Mouse (Mus musculus): Measurements from ENCODE around the gene Olfr31.

Olfr31 gene

DNA sequence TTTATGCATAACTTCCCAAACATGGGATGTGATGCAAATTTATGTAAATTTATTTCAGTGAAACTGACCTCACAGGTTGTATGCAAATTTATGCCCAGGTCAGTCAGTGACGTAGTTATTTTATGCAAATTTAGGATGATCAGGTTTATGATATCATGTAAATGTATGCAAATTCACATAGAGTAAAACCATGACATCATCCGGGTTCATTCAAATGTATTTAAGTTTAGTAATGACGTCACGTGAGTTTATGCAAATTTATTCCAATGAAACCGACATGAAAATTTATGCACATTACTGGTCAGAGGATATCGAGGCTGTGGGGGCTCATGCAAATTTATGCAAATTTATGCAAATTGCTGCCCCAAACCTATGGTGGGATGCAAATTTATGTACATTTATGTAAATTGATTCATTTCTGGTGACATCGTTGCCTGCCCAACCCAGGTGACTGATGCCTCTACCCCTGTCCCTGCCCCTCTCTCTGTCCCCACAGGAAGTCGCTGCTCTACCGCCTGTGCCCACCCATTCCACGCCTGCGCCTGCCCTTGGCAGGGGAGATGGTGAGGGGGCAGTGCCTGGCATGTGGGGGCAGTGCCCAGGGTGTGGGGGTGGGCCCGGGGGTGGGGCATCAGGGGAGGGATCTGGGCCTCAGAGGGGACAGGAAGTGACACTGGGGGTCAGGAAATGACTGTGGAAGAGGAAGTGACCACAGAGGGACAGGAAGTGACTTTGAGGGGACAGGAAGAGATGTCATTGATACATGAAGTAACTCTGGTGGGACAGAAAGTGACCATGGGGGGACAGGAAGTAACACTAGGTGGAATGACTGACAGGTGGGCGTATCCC lies 32.1 kb downstream of the Olfr31 start:
- peak; percentile 18 for DNase-seq (ENCODE audit: low read depth, low spot score)

DNA sequence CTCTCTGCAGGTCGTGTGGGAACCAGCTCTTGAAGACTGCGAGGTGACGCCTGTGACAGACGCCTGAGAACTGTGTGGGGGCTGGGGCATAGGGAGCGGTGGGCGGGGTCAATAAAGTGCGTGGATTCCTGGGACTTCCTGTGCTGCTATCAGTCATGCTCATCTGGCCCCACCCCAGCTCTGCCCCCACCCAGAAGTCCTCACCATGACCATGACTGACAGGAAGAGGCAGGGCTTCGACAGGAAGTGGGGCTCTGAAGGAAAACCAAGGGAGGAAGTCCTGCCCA lies 32.7 kb downstream of the Olfr31 start:
- DNase-seq (ENCODE audit: low read depth, low spot score), result peak; percentile 29

Measured in CD4-positive, CD25-positive, alpha-beta regulatory T cell, adult 2 months (primary cell).